Mouse (Mus musculus): ENCODE measurements around the gene Tcf7l2. TPM values are rescaled to one million over a fixed set of nuclear protein-coding genes. Genes with fewer than 3 reads are reported as not detected.

Gene Tcf7l2
- total RNA-seq, 2 experiments from 2014 or later = 22.7 to 28.3 TPM

DNA sequence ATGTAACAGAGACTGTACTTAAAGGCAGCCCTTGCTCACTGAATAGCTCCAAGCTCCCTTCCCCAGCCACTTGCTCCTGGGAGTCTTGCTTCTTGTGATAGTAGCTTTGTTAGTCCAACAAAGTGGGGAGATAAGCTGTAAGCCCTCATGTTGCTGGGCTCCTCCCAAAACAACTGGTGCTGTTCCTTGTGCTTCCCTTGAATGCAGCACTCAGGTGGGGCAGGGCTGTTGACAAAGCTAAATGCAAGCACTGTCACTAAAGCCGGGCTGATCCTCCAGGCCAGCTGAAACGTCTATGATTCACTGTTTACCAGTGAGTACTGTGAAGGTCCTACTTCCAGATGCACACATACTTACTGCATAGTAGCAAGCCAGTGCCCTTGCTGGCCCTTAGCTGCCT is 120.1 kb downstream of the Tcf7l2 start:
- no peak for DNase-seq

DNA sequence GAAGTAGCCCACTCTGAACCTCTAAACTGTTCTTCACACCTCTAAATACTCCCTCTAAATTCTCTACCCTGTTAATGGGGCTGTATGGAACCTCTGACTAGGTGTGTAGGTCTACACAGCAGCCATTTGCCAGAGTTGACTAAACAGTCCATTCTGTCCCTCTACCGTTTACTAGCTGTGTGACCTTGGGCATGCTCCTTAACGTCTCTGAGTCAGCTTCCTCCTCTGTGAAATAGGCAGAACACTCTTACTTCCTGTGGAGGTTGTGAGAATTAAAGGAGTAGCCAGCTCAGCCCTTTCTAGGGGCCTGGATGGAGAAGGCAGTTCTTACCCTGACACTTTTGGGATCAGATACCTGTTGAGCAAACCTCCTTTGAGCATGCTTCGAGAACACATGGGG is 120.9 kb downstream of the Tcf7l2 start:
- peak in 1 of 2 experiments; percentile 27 for DNase-seq

DNA sequence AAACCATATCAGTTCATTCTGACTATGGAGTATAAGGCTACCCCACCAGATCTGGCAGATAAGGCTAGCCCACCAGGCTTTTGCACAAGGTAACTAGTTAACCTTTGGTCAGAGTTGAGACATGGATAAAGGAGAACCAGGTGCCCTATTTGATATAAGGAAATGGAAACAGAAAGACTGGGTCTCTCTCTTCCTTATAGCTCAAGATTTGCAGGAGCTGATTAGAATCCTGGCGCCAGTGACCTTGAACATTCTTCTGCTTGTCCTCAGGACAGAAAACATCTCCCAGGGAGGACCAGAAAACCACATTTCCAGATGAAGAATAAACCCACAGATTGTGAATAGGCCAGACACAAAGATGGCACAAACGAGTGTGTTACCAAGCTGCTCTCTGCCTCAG is 123.4 kb downstream of the Tcf7l2 start:
- no peak for DNase-seq

DNA sequence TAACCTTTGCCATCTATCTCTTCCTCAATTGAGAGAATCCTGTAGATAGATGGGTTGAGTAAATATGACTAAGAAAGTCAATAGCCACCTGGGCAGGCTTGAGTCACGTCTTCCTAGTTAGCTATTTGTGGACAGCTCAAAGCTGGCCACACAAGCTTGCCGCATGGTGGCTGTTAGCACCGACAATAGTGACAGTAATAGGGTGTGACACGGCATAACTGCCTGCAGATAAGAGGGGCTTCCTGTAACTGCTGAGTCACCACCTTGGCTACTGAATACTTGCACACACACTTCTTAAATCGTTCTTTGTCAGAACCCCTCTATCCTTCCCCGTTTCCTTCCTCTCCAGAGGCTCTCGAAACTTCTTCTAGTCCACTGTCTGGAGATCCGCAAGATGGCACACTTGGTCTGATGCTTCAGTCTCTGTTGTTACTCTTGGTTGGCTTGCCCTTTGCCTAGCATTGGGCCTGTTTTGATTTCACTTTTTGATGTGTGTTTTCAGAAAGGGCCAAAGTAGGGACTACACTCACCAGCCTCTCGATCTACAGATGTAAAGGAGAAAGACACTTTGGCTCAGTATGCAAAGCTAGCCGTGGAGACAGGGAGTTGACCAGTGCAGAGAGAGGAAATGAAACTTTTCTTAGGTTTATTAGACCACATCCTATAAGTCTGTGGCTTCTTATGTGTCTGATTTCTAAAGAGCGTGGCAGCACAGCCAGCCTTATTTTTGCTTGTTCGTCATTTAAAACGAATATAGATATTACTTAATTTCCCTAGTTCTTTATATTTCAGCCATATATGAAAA is 124.4 kb downstream of the Tcf7l2 start:
- DNase-seq = no peak

DNA sequence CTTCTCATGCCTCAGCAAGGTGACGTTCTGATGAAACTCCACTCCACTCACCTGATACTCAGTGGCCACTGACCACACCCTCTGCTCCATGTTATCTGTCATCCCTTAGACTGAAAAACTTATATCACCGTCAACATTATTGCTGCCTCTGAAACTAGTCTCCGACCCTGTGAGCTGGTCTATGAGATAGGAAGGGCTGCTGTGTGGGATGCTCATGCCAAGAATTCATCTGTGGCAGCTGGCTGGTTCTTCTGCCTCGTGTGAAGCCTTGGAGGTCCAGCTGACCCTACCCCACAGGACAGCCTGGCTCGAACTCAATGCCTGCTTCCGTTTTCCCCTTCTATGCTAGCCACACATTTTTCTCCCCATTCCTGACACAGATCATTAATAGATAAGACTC is 125.6 kb downstream of the Tcf7l2 start:
- DNase-seq = no peak

DNA sequence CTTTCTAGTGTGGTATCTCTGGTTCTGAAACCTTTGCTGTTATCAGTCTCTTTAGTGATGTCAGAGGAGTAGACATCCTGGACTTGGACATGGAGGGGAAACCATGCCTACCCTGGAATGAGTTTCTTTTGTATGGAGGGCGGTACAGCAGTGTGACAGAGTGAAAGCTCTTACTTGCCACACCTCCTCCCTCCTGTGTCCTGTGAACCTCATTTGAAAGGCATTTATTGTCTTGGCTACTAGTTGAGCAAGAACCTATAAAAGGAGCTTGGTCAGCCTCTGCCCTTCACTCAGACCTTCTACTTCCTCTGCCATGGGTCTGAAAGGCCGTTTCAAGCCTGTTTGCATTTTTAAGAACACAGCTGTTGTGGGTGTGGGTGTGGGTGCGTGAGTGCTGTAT is 126.3 kb downstream of the Tcf7l2 start:
- DNase-seq = no peak

DNA sequence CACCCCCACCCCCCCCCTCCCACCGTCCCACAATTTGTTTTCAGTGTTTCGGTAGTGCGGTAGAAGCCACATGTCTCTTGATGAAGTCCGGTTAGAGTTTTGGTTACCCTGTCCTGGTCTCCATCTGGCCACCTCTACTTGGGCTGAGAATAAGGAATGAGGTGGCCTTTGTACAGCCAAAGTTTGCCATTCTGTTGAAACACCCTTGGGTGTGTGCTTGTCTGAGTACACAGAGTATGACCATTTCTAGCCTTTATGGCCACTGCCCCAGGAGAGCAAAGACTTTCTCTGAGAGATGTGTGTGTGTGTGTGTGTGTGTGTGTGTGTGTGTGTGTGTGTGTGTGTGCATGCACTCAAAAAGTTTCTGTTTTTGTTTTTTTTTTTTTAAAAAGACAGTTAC is 127.0 kb downstream of the Tcf7l2 start:
- DNase-seq = no peak

DNA sequence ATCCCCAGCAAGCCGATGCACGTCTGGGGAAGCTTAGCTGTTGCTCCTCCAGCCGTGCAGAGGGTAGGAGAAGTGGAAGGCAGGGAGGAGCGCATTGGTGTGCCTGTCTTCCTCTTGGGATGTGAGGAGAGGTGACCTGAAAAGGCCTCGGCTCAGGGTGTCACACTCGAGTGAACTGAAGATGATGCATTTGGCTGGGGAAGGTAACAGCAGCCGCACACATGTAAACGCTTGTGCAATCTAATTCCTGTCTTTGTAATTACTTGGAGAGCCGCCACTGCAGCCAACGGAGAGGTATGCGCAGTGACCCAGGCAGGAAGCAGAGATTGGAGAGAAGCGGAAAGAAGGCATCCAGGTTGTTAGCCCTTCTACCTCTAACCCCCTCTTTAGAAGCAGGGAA is 129.2 kb downstream of the Tcf7l2 start:
- no peak for DNase-seq

DNA sequence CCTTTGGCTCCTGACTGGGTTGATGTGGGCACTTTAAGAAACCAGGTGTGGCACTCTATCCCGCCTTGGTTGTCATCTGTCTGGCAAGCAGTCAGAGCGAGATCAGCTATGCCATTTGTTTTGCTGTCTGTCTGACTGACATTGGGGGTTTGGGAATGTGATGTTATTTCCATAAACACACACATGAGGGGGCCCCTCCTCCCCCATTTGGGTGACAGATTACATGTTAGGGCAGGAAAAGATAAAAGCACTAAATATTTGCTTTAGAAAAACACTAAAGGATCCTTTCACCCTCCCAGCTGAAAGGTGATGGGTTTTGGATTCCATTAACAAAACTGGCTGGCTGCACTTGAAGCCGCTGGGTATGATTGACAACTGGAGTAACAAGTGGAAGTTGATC is 129.9 kb downstream of the Tcf7l2 start:
- no peak for DNase-seq

DNA sequence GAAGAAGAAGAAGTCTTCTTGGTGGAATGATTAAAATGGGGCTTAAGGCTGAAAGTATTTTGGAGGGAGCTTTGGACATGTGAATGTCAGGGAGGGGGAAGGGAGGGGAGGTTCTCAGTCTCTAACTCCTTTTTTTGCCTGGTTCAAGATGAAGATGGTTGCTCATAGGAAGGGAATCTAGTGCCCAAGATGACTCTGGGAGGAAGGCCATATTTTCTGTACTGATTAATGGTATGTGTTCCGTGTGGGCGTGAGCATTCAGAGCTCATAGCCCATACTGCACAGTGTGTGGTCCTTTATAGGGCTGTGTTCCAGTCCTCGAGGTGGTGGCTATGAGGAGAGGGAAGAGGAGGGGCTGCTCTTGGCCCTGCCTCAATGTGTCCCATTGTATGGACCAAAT is 131.6 kb downstream of the Tcf7l2 start:
- no peak for DNase-seq

DNA sequence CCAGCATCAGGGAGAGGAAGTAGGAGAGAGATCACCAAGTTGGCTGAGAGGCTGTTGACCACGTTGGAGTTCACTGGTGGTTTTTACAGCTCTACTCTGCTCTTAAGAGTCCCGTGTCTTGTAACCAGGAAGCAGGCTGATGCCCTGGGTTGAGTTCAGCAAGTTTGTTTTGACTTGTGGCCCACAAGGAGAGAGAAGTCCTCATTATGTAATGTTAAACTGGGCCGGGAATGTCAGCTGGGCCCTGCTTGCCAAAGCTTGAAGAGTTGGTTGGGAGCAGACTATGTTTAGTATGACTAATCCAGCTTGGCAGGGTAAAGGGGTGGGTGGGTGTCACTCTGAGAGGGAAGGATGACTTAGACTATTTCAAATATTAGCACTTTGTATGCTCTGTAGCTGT is 134.9 kb downstream of the Tcf7l2 start:
- DNase-seq = peak; percentile 17 to 33

DNA sequence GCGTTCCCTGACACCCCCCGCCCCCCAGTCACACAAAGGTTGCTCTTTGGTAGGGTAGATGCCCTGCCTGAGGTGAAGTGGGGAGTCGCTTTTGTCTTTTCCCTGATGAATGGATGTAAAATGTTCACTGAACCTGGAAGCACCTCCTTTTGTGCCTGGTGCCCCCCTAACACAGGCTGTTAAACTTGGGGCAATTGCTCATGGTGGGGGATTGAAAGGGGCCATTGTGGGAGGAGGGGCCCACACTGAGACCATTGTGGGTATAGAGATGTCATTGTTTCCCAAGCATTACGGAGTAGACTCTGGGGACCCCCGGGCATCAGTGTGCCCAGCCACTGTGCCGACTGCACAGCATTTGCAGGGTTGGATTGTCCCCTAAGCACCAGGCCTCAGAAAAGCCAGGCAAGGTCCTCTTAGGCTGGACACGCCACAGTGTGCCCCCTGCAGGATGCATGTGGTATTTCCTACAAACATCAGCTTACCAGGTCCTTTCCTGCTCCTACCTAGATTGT is 135.8 kb downstream of the Tcf7l2 start:
- peak; percentile 76 to 84 for DNase-seq

DNA sequence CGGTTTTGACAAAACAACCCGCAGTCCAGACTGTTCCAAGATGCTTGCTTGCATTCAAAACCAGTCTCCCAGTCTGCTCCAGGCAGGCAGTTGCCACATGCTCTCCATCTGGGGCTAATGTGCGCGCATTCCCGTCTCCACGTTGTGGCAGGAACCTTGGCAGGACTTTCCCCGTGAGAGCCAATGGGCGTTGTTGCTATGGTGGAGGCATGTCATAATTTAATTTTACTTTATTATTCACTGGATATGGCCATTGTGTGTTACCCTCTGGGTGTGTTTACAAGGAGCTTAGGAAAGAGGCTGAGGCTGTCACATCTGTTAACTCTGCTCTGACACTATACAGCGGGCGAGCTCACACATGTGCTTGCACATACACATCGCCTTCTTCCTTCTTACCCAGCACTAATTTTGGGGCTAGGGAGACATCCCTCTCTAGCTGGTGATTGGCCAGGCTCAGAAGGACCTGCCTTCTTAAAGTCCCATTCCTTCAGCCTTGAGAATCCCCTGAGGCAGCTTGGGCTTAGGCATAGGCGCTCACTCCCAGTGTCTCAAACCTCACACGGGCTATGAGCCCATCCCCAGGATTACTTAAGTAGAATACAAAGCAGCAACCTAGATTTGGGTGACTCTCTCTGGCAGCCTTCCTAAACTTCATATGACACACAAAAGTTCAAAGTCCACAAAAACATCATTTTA is 139.2 kb downstream of the Tcf7l2 start:
- no peak for DNase-seq

DNA sequence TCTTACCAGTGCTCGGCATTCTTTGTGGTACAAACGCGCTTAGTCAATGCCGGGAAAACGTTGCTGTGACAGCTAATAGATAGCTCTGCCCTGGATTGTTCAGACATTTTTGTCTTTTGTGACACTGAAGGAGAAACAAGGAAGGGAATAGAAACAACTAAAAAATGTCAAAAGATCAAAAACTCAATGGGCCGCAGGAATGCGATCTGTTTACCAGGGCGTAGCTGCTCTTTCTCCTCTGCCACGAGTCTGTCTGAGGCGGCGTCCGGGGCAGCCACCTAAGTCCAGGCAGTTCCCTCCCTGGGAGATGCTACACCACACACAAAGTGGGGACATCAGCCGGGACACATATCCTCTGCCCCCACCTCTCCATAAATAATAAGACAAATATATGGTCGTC is 144.9 kb downstream of the Tcf7l2 start:
- no peak for DNase-seq

DNA sequence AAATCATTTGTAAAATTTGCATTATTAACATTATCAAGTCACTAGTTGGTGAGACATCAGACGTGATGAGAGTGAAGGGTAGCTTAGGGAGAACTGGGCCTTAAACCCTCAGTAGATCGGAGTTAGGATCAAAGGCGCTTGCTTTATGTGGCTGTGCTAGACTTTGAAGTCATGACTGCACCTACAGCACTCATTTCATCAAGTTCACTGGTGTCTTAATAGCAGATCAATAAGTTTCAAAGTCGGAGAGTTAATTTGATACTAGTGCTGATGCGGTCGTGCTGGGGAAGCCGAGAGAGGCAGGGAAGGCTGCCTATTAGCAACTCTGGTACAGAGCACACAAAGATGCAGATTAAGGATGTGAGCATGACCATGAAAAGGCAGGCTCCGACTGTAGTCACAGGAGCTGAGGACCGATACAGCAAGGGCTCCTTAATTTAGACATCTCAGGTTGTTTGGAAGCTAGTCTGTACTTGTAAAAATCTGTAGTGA is 150.1 kb downstream of the Tcf7l2 start:
- DNase-seq = no peak

DNA sequence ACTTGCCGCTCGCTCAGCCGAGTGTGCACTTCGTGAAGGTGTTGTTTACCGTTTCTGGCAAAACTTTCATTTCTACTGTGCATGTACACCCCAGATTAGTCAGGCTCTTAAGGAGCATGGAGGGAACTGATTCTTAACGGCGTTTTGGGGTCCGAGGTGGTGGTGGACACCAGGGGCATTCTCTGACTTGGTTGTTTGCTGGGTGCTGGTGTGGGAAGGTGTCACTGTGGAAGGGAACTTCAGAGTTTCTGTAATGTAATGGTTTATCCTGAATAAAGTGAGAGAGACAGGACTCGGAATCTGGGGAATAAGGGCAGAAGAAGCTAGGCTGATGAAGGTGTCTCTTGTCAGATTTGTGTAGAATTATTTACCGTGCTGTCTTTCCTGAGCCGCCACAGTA is 151.9 kb downstream of the Tcf7l2 start:
- DNase-seq = no peak

DNA sequence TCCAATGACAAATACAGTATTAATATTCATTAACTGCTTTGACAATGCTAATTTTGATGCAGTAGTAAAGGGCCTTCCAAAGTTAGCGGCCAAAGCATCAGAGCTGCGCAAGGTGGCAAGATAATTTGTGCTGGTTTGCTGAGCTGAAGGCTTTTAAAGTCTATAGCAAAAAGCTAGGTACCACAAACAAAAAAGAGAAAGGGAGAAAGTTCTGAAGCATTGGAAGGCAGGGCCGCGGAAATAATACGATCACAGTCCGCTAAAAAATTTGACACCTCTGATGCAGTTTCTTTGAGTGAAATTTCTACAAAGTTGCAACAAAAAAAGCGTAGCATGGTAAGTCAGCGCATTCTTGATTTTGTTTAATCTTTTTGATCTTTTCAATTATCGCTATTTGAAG is 152.8 kb downstream of the Tcf7l2 start:
- no peak for DNase-seq

DNA sequence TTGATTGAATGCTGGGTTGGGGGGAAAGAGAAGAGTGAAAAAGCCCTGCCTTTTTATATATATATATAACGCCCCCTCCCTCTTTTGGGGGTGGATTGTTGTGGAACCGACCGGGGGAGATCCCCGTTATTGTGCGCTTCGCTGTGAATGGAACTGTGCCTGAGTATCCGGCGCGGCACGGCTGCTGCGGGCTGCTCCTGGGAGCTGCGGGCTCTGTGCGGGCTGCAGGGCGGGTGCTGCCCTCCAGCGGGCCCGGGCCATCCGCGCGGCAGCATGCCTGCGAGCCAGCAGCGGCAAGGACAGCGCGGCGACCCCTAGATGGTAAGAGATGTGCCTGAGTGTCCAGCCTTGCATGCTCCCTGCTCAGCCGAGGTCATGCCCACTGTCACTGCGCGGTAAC is 153.7 kb downstream of the Tcf7l2 start:
- peak; percentile 64 to 80 for DNase-seq

DNA sequence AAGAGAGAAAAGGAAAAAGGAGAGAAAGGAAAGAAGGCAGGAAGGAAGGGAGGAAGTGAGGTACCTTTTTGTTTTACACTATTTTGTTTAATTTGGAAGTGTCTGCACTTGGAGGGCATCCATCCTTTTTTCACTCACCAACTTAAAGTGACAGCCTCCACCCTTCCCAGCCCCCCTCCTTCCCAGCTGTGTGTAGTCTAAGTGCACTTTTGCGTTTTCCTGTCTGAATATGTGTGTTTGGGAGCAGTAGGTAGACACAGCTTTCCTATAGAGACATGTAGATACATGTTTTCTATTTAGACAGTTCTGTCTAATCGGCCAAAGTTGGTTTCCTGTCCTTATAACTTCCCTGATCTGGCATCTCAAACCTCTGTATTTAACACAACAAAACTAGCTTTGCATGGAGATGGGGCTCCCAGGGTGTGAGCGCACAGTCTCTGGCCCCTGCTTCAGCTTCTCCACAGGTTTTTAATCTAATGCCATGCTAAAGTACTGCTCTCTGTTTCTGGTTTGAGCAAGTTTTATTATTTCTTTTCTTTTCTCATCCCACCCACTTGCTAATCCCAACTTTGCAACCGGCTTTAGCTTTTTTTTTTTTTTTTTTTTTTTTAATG is 154.3 kb downstream of the Tcf7l2 start:
- DNase-seq = no peak

DNA sequence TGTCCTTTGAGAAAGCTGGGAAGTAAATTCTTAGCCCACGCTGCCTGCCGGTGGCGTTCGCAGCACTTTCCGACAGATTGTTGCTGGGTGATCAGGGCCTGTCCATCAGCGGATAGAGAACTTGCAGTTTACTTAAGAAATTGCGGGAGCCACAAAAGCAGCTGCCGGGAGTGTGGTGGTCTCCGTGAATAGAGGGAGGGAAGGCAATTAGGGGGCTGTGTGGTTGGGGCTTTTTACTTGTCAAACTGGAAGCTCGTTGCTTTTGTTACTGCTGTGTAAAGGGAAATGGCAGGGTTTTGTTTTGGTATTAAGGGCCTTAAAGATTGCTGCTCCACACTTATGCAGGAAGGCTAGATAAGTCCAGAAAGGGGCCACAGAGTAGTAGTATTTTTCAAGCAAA is 155.0 kb downstream of the Tcf7l2 start:
- no peak for DNase-seq

DNA sequence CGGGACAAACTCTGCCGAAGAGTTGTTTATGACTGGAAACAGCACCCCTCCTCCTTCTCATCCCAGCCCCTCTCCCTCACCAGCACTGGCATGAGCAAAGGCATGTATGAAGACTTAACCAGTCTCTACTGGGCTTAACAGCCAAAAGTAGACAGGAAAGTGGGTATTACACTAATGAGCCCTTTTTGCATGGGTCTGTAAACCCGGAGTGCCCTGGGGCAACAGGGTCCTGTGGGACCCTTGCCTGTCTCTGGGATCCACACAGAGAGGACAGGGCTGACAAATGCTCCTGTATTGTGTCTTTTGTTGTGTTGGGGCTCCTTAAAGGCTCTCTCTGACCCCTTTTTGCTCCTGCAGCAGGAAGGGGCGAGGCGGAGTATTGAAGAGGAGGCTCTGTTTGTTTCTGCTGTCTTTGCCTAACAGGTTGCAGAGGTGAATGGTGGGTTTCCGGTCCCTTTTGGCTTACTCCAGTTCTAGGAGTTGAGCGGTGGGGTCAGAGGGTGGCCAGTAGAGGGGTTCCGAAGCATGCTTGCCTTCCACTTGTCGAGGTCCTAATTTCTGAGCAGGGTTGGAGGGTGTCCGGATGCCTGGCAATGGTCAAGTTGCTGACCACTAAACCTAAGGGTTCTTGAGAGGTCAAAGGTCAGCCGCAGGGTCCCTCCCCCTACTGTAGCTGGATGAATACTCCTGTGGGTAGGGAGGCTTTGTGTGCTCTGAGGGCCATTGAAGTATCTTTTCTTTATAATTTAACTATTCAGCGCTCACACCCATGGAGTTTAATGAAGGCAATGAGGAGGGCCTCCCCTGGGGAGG is 161.2 kb downstream of the Tcf7l2 start:
- no peak for DNase-seq

DNA sequence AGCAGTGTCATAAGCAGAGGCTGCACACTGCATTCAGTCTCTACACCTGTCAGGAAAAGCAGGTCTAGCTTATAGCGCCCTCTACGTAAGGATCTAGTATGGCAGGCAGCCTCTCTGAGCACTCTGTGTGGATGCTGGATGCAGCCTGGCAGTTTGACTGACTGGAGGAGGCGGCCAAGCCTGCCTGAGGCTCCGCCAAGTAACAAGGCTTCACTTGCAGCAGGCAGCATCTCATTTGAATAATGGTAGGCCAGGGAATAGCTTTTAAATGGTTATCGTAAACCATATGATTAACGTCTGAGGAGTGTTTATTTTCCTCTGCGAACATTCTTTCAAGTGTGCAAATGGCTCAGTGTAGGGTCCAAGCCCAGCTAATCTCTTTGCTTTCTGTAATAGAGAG is 167.4 kb downstream of the Tcf7l2 start:
- peak; percentile 11 to 35 for DNase-seq

All from adrenal gland, postnatal 36 days (tissue).